Mouse (Mus musculus): ENCODE results near the gene Btbd9.

DNA sequence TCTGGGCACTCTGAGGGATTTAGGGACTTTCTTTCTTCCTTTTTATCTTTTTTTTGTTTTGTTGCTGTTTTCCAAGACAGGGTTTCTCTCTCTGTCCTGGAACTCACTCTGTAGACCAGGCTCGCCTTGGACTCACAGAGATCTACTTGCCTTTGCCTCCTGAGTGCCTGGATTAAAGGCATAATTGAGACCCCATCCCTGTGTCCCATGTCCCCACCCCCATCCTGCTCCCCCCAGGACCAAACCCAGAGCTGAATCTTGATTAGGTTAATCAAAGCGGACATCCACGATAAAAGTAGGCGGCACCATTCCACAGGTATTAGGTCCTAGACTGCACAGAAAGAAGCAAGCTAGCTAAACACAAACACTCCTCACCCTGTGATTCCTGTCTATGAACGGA lies 28.7 kb upstream of the Btbd9 start:
- TF ChIP-seq CTCF (IDR thresholded peaks at IDR 0.05; ENCODE audit: low read depth, low read length) = no peak
- no peak for TF ChIP-seq POLR2A (IDR thresholded peaks at IDR 0.05; ENCODE audit: insufficient read depth, low read length)
- TF ChIP-seq EP300 (IDR thresholded peaks at IDR 0.05; ENCODE audit: insufficient read depth, low read depth, low read length) = no peak
